Mouse (Mus musculus) embryonic facial prominence, embryonic 15.5 days (tissue): Measurements from ENCODE around the gene Gal3st2b. TPM values are rescaled to one million over a fixed set of nuclear protein-coding genes. Genes with fewer than 3 reads are reported as not detected.
"Not testable (repeated sequence)": the region's sequence is repeated elsewhere in the genome, so short reads cannot be mapped to it uniquely, and the experiment has no call there.

Source experiments
- ATAC-seq: fragments of 200-750 bp; cut with Nextera tagmentation; 2 replicates; pipeline ENCODE4 v1.8.0; 2017; ENCODE audit warnings: low read depth, moderate TSS enrichment; ENCODE audit not compliant: insufficient number of reproducible peaks, low FRiP score, low TSS enrichment
- H3K27ac ChIP-seq: fragments of 300-500 bp; sonication (generic); replicated peaks from 2 replicates; pipeline ENCODE4 v1.5.1; 2015; ENCODE audit warnings: mild to moderate bottlenecking, inconsistent platforms
- H3K27me3 ChIP-seq: fragments of 300-500 bp; sonication (generic); 2 replicates; pipeline ENCODE4 v1.6.1; 2015; ENCODE audit warnings: inconsistent platforms
- H3K36me3 ChIP-seq: fragments of 300-500 bp; sonication (generic); 2 replicates; pipeline ENCODE4 v1.6.1; 2015; ENCODE audit warnings: mild to moderate bottlenecking, inconsistent platforms
- H3K4me1 ChIP-seq: fragments of 300-500 bp; sonication (generic); 2 replicates; pipeline ENCODE4 v1.6.1; 2015; ENCODE audit warnings: inconsistent platforms
- H3K4me2 ChIP-seq: fragments of 300-500 bp; sonication (generic); replicated peaks from 2 replicates; pipeline ENCODE4 v1.6.1; 2015; ENCODE audit warnings: mild to moderate bottlenecking, inconsistent platforms
- H3K4me3 ChIP-seq: fragments of 300-500 bp; sonication (generic); replicated peaks from 2 replicates; pipeline ENCODE4 v1.5.1; 2015; ENCODE audit warnings: mild to moderate bottlenecking, inconsistent platforms
- H3K9ac ChIP-seq: fragments of 300-500 bp; sonication (generic); 2 replicates; pipeline ENCODE4 v1.6.1; 2015; ENCODE audit warnings: inconsistent platforms
- H3K9me3 ChIP-seq: fragments of 300-500 bp; sonication (generic); replicated peaks from 2 replicates; pipeline ENCODE4 v1.6.1; 2016; ENCODE audit warnings: inconsistent platforms
- WGBS: fragments of 180-500 bp; shearing (Covaris S2); methylation state at CpG from one replicate; pipeline ENCODE4 v1.1.7; 2015; 5-methylcytosine and 5-hydroxymethylcytosine counted together
- polyA plus RNA-seq: library from polyadenylated mRNA; unstranded; fragments of >200 nt; fragmentation: Nextera tagmentation; extraction: Ambion mirVana; gene quantifications from 2 replicates; pipeline ENCODE4 v1.2.1, GENCODE M21; 2015

Gal3st2b gene
- polyA plus RNA-seq: 0.12 and 0.29 TPM in 2 replicates

GRCm38 (mm10) chr1:93918011-93918410, at the start of gene Gal3st2b:
TSS of gene Gal3st2b (plus strand) at chr1:93918311.
- not testable (repeated sequence) for ATAC-seq, H3K4me1 ChIP-seq, H3K4me2 ChIP-seq, H3K9me3 ChIP-seq, H3K27ac ChIP-seq, H3K36me3 ChIP-seq, H3K9ac ChIP-seq, H3K4me3 ChIP-seq, H3K27me3 ChIP-seq
- 81% methylated on average over 2 of the region's 2 CpGs for WGBS

GRCm38 (mm10) chr1:93871594-93872105, 46.5 kb upstream of the Gal3st2b start:
- H3K4me2 ChIP-seq, ATAC-seq, H3K9ac ChIP-seq, H3K4me3 ChIP-seq, H3K9me3 ChIP-seq, H3K27ac ChIP-seq, H3K36me3 ChIP-seq, H3K27me3 ChIP-seq, H3K4me1 ChIP-seq: not testable (repeated sequence)
- 69% methylated on average over 1 of the region's 1 CpGs for WGBS

- H3K27me3 ChIP-seq, H3K4me1 ChIP-seq, H3K4me2 ChIP-seq, H3K27ac ChIP-seq, H3K36me3 ChIP-seq, ATAC-seq, H3K9ac ChIP-seq, H3K4me3 ChIP-seq, H3K9me3 ChIP-seq: not testable (repeated sequence)
- 69% methylated on average over 17 of the region's 22 CpGs for WGBS
Measured at GRCm38 (mm10) chr1:93874405-93874804, 43.7 kb upstream of the Gal3st2b start.

GRCm38 (mm10) chr1:93881778-93882177, 36.3 kb upstream of the Gal3st2b start:
- not testable (repeated sequence) for ATAC-seq, H3K36me3 ChIP-seq, H3K27ac ChIP-seq, H3K4me2 ChIP-seq, H3K4me1 ChIP-seq, H3K27me3 ChIP-seq, H3K4me3 ChIP-seq, H3K9me3 ChIP-seq, H3K9ac ChIP-seq
- no CpG with 5 or more reads among the region's 11 CpGs for WGBS

DNA sequence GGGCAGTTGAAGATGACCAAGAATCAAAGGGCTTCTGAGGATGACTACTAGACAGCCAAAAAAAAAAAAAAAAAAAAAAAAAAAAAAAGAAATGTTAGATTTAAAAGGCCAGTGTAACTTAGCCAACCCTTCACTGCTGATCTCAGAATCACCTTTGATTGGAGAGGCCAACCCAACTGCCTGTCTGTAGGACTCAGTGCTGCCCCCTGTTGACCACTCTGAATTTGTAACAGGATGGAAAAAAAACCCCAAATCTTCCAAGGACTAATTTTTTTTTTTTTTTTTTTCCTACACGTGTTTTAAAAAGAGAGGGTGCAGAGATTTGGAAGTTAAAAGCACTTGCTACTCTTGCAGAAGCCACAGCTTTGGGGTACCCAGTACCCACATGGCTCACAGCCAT, 27.2 kb upstream of the Gal3st2b start:
- not testable (repeated sequence) for H3K9ac ChIP-seq, H3K36me3 ChIP-seq, H3K4me2 ChIP-seq, H3K4me1 ChIP-seq, H3K4me3 ChIP-seq, H3K27ac ChIP-seq, H3K27me3 ChIP-seq, ATAC-seq, H3K9me3 ChIP-seq
- 59% methylated on average over 1 of the region's 1 CpGs for WGBS

DNA sequence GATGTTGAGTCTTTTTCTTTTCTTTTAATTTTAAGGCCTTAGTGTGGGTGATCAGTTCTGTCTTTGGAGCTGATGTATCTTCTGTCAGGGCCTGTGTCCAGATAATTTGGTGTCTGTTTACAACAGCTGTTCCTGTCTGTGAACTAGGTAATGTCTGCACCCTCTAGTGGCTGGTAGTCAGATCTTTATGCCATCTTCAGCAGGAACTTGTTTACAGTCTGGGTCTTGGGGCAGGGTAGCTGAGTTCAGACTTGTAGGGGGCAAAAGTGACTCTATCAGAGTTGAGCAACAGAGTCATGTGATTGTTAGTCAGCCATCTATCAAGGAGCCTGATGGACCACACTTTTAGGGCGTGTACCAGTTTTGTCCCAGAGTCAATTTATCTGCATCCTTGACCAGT, 20.7 kb upstream of the Gal3st2b start:
- H3K36me3 ChIP-seq, H3K4me2 ChIP-seq, ATAC-seq, H3K27me3 ChIP-seq, H3K9ac ChIP-seq, H3K27ac ChIP-seq, H3K4me3 ChIP-seq, H3K9me3 ChIP-seq, H3K4me1 ChIP-seq: not testable (repeated sequence)
- no CpG with 5 or more reads among the region's 1 CpGs for WGBS

DNA sequence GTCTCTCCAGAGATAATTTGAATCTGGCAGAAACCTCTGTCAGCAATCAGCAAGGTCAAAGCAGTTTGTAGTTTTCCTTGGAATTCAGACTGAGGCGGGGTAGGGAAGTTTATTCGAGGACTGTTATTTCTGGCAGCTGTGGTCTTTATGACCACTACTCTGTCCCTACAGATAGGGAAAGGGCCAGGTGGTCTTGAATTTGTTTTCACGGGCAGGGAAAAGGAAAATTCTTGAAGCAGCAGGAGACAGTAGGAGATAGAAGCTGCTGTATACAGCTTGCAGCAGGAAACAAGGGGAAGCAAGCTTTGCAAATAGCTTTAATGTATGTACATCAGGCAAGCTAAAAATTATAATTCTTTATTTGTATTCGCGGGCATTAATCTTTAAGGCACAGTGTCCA, 16.8 kb upstream of the Gal3st2b start:
- 61% methylated on average over 4 of the region's 5 CpGs for WGBS
- not testable (repeated sequence) for H3K36me3 ChIP-seq, H3K4me3 ChIP-seq

GRCm38 (mm10) chr1:93906690-93907089, 11.4 kb upstream of the Gal3st2b start:
- WGBS: 82% methylated on average over 3 of the region's 5 CpGs
- not testable (repeated sequence) for H3K4me3 ChIP-seq, H3K36me3 ChIP-seq, H3K4me1 ChIP-seq, ATAC-seq, H3K27ac ChIP-seq, H3K9ac ChIP-seq, H3K9me3 ChIP-seq, H3K27me3 ChIP-seq, H3K4me2 ChIP-seq

More for the DNA sequence above, 16.8 kb upstream of the Gal3st2b start:
- H3K27me3 ChIP-seq, H3K9ac ChIP-seq, H3K27ac ChIP-seq, H3K4me2 ChIP-seq, ATAC-seq, H3K9me3 ChIP-seq, H3K4me1 ChIP-seq: not testable (repeated sequence)

DNA sequence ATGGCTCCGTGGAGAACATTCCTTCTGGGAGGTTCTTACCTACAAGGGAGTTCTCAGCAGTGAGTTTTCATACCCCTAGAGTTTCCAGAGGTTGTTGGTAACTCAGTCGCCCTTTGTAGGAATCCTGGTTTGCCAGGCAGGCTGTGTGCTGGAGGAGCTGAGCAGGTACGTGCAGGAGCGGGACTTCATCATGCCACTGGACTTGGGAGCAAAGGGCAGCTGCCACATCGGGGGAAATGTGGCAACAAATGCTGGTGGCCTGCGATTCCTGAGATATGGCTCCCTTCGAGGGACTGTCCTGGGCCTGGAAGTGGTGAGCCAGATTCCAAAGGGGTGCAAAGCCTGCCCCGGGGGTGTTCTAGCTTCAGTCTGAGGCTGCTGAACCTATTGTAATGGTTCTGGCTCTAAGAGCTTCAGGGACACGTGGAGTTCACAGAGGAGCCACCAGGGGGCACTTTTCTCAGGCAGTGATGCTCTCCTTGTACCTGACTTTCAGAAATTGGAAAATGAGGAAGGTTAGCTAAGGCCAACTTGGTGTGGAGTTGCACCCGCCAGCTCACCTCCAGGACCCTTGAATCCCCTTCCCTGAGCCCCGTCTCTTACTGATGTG, 9.0 kb upstream of the Gal3st2b start:
- H3K27me3 ChIP-seq, ATAC-seq, H3K9me3 ChIP-seq, H3K4me2 ChIP-seq, H3K9ac ChIP-seq, H3K4me1 ChIP-seq, H3K27ac ChIP-seq, H3K4me3 ChIP-seq, H3K36me3 ChIP-seq: not testable (repeated sequence)
- no CpG with 5 or more reads among the region's 11 CpGs for WGBS

DNA sequence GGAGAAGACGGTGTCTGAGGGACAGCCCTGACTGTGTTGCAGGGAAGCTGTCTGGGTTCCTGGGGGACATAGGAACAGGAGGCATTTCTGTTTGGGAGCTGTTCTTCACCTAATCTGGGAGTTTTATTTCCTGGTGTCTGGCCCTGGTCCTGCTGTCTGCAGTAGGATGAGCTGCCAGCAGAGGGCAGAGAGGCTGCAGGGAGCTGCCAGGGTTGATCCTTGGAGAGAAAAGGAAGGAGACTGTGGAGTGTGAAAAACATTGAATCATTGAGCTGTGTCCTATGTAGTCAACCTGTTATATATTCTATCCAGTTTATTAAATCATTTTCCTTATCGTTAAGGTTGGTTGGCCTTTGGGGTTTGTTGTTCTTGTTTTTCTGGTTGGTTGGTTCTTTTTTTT, 6.2 kb upstream of the Gal3st2b start:
- not testable (repeated sequence) for H3K4me3 ChIP-seq, H3K4me1 ChIP-seq, H3K9ac ChIP-seq, H3K27ac ChIP-seq, H3K27me3 ChIP-seq, ATAC-seq, H3K9me3 ChIP-seq, H3K4me2 ChIP-seq, H3K36me3 ChIP-seq
- no CpG with 5 or more reads among the region's 2 CpGs for WGBS

GRCm38 (mm10) chr1:93917160-93917559, 951 bp upstream of the Gal3st2b start:
- H3K9me3 ChIP-seq, H3K4me2 ChIP-seq, H3K27me3 ChIP-seq, H3K27ac ChIP-seq, ATAC-seq, H3K4me1 ChIP-seq, H3K4me3 ChIP-seq, H3K36me3 ChIP-seq, H3K9ac ChIP-seq: not testable (repeated sequence)
- 80% methylated on average over 3 of the region's 3 CpGs for WGBS

GRCm38 (mm10) chr1:93918775-93919174, 664 bp downstream of the Gal3st2b start:
- H3K27me3 ChIP-seq, H3K9ac ChIP-seq, H3K27ac ChIP-seq, H3K4me1 ChIP-seq, H3K4me3 ChIP-seq, H3K4me2 ChIP-seq, H3K36me3 ChIP-seq, H3K9me3 ChIP-seq, ATAC-seq: not testable (repeated sequence)
- 43% methylated on average over 1 of the region's 1 CpGs for WGBS
